Mouse (Mus musculus) yolk sac, embryonic 10.5 days (tissue): ENCODE data around the gene Lpp.
A peak's percentile ranks its signal among the peaks of the same experiment; 100 is the strongest.

Source experiments
- DNase-seq: peaks from one replicate; pipeline ENCODE4 v3.0.0-alpha.2; 2017; ENCODE audit warnings: low spot score

The Lpp gene

GRCm38 (mm10) chr16:24559811-24560210 is 166.5 kb downstream of the Lpp start:
- no peak for DNase-seq

GRCm38 (mm10) chr16:24560998-24561397 is 167.7 kb downstream of the Lpp start:
- DNase-seq = no peak

GRCm38 (mm10) chr16:24561602-24562001 is 168.3 kb downstream of the Lpp start:
- no peak for DNase-seq

- no peak for DNase-seq
These were observed 172.0 kb downstream of the Lpp start for GRCm38 (mm10) chr16:24565311-24565710.

GRCm38 (mm10) chr16:24566277-24566676 is 173.0 kb downstream of the Lpp start:
- peak; percentile 54 for DNase-seq

- no peak for DNase-seq
These were observed 174.3 kb downstream of the Lpp start for GRCm38 (mm10) chr16:24567562-24567961.

GRCm38 (mm10) chr16:24568061-24568460 is 174.8 kb downstream of the Lpp start:
- DNase-seq = peak; percentile 30

GRCm38 (mm10) chr16:24569681-24570080 is 176.4 kb downstream of the Lpp start:
- no peak for DNase-seq

GRCm38 (mm10) chr16:24576999-24577398 is 183.7 kb downstream of the Lpp start:
- no peak for DNase-seq

- no peak for DNase-seq
These were observed 184.5 kb downstream of the Lpp start for GRCm38 (mm10) chr16:24577798-24578197.

GRCm38 (mm10) chr16:24582847-24583246 is 189.5 kb downstream of the Lpp start:
- DNase-seq = no peak

GRCm38 (mm10) chr16:24593535-24593934 is 200.2 kb downstream of the Lpp start:
- DNase-seq = no peak

GRCm38 (mm10) chr16:24594508-24594907 is 201.2 kb downstream of the Lpp start:
- DNase-seq = no peak

- DNase-seq = no peak
These were observed 202.2 kb downstream of the Lpp start for GRCm38 (mm10) chr16:24595493-24595892.

GRCm38 (mm10) chr16:24598567-24598966 is 205.3 kb downstream of the Lpp start:
- no peak for DNase-seq

- DNase-seq = no peak
These were observed 206.5 kb downstream of the Lpp start for GRCm38 (mm10) chr16:24599766-24600165.

- DNase-seq = no peak
These were observed 207.1 kb downstream of the Lpp start for GRCm38 (mm10) chr16:24600260-24600948.

GRCm38 (mm10) chr16:24603342-24603741 is 210.0 kb downstream of the Lpp start:
- no peak for DNase-seq

- DNase-seq = no peak
These were observed 214.7 kb downstream of the Lpp start for GRCm38 (mm10) chr16:24607896-24608457.

GRCm38 (mm10) chr16:24619458-24619857 is 226.2 kb downstream of the Lpp start:
- DNase-seq = no peak

- no peak for DNase-seq
These were observed 226.7 kb downstream of the Lpp start for GRCm38 (mm10) chr16:24620021-24620420.

- no peak for DNase-seq
These were observed 229.2 kb downstream of the Lpp start for GRCm38 (mm10) chr16:24622226-24623194.

- no peak for DNase-seq
These were observed 231.0 kb downstream of the Lpp start for GRCm38 (mm10) chr16:24624335-24624734.
